ENCODE assay signal across 10 mouse cellular contexts in the genomic region with DNA sequence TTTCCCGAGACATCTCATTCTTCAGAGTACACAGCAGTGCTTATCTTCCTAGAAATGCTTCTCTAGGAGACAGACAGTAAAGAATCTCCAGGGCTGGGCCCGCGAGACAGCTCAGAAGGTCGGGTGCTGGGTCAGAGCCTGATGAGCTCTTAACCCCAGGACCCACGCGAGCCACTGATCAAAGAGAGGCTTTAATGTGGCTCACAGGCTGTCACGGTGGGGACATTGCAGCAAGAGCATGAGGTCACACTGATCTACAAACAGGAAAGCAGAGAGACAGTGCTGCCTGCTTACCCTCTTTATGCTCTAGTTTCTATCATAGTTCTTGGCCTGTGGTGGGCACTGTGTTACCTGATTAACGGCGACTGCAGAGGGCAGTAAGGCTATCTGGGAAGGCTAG.
"Had no signal": no experiment of that assay in that cellular context is flagged by ENCODE, and none has a peak within 500 bp of the region (broad histone marks: within the 10 kb centered on the region; RNA-seq: fewer than 3 reads in every experiment).

No protein-coding gene starts in this region.

- H3K27ac ChIP-seq: limb, embryonic 13.5 days; liver, embryonic 14.5 days; neural tube, embryonic 15.5 days; stomach, embryonic 15.5 days had no signal

- H3K9ac ChIP-seq: limb, embryonic 13.5 days; liver, embryonic 14.5 days; neural tube, embryonic 15.5 days; stomach, embryonic 15.5 days had no signal

- H3K36me3 ChIP-seq: neural tube, embryonic 15.5 days had no signal

- H3K4me2 ChIP-seq: limb, embryonic 13.5 days; neural tube, embryonic 15.5 days; stomach, embryonic 15.5 days had no signal

- DNase-seq: kidney, postnatal 14 days; left cerebral cortex, postnatal 4 days; lung, adult 18-20 months; spleen, adult 18-20 months; thymus, adult 2 months; thymus, postnatal 25 days had no signal

- H3K4me1 ChIP-seq: limb, embryonic 13.5 days; neural tube, embryonic 15.5 days; stomach, embryonic 15.5 days had no signal

- H3K4me3 ChIP-seq: limb, embryonic 13.5 days; neural tube, embryonic 15.5 days; stomach, embryonic 15.5 days had no signal

- H3K9me3 ChIP-seq: neural tube, embryonic 15.5 days; stomach, embryonic 15.5 days had no signal

- H3K27me3 ChIP-seq: limb, embryonic 13.5 days; neural tube, embryonic 15.5 days; stomach, embryonic 15.5 days had no signal
